Mouse (Mus musculus) c-Kit-negative CD71-positive TER-119-positive erythroid progenitor cells, embryonic 14.5 days (primary cell): ENCODE data around the gene Mgp.

Experiments
- DNase-seq: peaks from one replicate; pipeline ENCODE4 v3.0.0-alpha.2; 2013; ENCODE audit warnings: low read depth, low spot score

The Mgp gene

GRCm38 (mm10) chr6:136875670-136876069 lies at the start of gene Mgp:
TSS of gene Mgp (minus strand) at chr6:136875823.
- DNase-seq, result no peak

DNA sequence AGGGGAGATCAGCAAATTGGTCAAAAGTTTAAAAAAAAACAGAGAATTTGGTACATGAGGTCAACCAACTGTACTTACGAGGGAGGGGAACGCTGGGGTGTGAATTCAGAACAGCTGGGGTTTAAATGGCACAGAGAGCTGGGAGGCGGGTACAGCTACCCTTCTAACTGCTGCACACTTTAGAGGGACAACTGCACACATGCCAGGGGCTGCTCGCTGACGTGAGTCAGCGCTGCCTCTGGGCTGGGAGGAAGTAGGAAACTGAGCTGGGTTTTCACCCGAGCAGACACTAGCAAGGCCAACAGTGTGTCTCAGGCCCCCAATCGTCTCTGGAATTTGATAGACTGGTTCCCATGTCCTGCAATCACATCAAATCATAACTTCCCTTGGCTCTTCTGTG lies 49.4 kb upstream of the Mgp start:
- DNase-seq, result no peak

GRCm38 (mm10) chr6:136923532-136923931 lies 47.9 kb upstream of the Mgp start, which contains the start of gene Pde6h:
TSS of gene Pde6h (plus strand) at chr6:136923832.
- DNase-seq, result no peak

DNA sequence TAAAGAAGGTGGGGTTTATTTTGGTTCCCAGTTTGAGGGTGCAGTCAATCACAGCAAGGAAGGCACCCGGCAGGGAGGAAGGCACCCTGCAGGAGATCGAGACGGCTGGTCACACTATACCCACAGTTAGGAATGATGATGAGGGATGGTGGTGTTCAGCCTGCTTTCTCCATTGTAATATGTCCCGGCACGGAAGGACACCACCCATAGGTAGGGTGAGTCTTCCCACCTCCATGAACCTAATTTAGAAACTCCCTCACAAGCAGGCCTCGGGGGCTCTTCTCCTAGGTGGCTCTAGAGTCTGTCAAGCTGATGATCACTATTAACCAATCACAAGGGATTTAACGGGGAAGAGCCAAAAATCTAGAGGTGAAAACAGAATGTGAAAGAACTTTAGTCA lies 47.2 kb upstream of the Mgp start:
- no peak for DNase-seq

- DNase-seq, result no peak
These were observed 46.5 kb upstream of the Mgp start, which contains the start of gene Erp27 for GRCm38 (mm10) chr6:136922080-136922479. TSS of gene Erp27 (minus strand) at chr6:136922180.

DNA sequence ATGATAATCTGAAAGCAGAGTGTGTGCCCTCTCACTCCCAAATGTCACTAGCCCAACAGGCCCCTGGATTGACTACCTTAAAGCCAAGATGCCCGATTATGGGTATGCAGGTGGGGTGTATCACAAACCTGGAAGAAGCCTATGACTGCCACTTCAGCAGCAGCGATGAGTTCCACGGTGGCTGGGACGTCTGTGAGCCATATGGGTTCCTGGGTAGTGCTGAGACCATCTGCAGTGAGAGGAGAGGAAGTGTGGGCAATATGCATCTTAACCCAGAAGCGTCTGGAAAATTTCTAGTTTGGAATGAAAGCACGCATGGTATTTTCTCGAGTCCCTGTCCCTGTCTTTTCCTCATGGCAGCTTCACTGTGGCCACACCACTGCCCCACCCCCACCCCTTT lies 46.0 kb upstream of the Mgp start:
- DNase-seq, result no peak

- no peak for DNase-seq
These were observed 45.0 kb upstream of the Mgp start for GRCm38 (mm10) chr6:136920320-136921257.

- DNase-seq, result no peak
These were observed 42.3 kb upstream of the Mgp start for GRCm38 (mm10) chr6:136917885-136918284.

GRCm38 (mm10) chr6:136915721-136916395 lies 40.2 kb upstream of the Mgp start:
- no peak for DNase-seq

- no peak for DNase-seq
These were observed 38.6 kb upstream of the Mgp start for GRCm38 (mm10) chr6:136914234-136914633.

DNA sequence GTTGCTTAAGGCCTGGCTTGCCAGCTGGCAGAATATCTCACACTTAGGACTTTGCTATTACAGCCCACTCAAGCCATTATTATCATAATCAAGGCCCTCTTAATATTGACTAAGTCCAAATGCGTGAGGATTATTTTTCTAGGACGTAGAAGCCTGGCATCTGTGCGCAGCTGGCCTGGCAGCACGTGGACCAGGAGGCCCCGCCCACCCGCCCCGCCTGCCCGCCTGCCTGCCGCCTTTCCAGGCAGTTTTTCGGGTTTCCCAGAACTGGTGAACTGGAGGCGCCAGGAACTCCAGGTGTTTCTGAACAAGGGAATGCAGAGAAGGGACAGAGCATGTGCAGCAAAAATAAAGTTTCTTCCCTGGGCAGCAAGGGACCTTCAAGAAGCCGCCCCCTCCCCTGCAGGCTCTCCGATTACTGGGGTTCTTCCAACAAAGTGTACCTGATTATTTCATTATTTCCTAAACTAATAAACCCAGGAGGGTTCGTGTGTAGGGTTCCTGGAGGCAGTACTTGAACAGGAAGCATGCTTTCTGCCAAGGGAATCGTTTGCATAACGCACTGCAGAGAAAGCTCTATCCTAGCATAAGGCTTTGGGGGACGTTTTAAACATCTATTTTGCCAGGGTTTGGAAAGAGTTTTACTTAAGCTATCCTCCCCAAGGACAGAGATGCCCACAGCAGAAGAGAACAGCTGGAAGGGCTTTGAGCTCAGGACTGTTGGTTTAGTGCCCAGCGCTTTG lies 37.9 kb upstream of the Mgp start:
- no peak for DNase-seq

DNA sequence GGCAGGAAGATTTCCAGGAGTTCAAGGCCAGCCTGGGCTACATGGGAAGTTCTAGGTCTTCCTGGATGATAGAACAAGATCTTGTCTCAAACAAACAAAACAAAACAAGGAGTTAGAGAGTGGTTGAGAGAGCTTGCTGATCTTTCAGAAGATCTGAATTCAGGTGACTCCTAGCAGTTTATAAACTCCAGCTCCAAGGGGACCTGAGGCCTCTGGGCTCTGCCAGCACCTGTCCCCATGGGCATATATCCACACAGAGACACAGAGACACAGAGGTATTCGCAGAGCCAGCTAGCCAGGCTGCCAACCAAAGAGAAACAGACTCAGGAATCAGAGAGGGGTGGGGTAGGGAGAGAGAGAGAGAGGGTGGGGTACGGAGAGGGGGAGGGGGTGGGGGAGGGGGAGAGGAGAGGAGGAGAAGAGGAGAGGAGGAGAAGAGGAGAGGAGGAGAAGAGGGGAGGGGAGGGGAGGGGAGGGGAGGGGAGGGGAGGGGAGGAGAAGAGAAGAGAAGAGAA lies 37.2 kb upstream of the Mgp start:
- no peak for DNase-seq

DNA sequence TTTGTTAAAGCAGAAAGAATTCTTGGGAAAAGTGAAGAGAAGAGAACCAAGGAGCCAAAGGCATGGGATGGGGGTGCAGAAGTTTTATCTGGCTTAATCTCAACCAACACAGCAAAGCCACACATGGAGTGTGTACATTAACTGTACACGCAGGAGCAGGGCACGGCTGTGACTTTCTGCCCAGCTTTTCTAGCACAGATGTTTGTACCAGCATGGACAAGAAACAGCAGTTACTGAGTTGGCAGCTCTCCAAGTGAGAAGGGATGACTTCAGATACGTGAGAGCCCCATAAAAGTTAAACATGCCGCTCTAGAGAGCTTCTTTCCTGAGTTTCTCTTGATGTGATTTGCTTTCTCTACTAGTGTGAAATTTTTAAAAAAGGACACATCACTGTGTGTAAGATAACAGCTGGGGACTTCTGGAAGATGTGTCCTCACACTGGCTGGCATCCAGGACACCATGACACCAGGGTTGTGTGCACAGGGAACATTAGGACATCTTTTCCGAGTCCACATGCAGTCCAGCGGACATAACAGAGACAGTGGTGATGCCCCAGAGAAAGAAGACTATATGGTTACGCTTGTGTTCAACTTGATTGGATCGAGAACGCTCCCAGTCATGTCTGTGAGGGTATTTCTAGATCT lies 34.7 kb upstream of the Mgp start:
- DNase-seq, result no peak

DNA sequence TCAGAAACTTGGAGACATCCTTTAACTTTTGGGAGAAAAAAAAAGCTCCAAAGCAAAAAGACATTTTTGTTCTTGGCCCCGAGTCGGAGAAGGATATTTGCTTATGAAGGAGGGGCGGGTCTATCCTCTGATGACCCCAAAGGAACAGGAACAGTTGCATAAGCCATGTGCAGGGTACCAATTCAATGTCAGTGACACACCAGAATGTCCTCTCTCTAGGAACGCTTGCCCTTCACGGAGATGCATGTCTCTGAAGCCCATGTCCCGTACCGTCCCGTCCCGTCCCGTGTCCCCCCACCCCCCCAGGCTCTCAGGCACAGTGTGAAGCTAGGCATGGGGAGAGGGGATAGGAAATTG lies 31.3 kb upstream of the Mgp start:
- no peak for DNase-seq

DNA sequence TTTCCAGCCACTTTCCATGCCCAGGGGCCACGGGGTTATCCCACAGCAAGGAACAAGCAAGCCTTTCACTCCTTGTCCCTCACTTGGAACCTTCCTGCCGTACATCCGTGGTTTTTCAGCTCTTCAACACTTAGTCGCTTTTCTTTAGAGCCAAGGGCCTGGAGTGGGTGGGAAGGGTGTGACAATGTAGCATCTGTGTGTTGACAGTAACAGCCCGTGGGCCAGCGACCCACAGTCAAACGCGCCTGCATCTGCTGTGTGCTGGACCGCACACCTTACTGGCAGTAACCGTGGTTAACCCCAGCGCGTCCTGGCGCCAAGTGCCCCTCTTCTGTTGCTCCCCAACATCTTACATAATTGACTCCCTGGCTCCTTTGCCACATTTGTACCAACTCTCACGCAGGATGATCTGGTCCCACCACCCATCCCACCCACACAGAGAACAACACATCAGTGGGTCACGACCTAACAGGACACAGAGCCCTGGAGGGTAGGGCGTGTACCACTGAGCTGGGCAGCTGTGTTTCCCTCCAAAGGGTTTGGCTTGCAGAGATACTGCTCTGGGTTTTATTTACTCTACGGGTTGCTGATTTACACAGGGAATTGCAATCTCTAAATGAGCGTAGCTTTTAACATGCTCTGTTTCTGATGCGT lies 30.8 kb upstream of the Mgp start:
- no peak for DNase-seq

DNA sequence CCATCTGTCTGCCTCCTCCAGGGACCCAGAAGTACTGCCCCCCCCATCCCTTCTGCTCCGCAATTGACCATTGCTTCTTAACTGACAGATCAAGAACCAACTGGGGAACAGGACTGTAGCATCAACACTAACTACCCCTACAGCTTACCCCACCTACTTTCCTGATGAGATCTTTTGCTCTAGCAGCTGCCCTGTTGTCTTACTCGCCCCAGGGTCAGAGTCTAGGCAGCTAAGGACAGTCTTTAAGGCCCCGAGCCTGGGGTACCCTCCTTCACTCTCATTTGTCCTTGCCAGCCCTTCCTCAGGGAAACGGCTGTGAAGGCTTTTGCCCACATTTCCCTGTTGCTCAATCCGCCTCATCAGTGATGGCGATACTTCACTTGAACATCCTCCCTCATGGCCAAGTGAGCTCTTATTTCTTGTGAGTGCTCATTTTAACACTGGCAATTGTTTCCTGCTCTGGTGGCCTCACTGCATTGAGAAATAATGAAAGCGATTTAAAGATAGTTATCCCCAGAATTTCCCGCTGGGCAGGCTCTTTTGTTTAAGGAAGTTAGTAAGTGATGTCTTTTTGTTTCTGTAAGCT lies 28.4 kb upstream of the Mgp start:
- DNase-seq, result no peak

DNA sequence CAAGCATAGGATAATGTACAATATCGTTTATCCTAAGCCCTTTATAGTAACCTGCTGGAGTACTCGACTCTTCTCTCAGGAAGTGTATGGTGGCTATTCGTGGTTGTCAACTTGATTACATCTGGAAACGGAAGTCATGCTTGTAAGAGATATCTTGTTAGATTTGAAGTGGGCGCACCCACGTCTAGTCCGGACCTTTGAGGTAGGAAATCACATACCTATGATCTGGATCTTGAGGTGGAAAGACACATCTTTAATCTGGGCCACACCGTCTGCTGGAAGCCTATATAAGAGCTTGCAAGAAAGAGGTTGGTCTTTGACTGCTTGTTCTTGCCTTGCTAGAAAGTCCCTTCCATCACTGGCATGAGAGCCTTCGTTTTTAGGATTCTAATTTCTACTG lies 26.9 kb upstream of the Mgp start:
- no peak for DNase-seq

GRCm38 (mm10) chr6:136901010-136901409 lies 25.4 kb upstream of the Mgp start:
- DNase-seq, result no peak

DNA sequence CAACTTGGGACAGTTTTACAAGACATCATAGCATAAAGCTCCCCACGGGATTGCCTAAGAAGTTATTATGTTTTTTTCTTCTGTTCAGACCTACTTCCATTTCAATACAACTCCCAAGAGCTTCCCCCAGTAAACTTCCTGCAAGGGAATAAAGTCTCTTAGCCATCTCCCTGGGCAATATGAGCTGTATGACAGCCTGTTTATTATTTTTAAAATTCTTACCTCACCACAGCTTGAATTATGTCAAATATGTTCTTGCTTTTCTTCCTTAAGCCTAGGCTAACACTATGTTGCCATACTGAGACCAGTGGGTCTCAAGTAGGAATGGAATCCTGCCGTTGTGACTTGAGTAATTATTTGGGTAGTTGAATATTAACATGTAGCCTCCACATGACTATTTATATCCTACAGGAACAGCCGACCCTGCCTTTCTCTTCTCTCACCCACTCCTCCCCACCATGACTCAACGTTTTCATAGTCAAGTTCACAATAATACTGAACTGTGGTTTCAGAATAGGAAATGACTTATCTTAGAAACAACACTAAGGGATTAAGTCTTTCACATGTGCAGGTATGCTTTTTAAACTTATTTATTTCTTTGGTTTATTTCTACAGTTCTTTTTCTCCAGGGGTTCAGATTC lies 24.9 kb upstream of the Mgp start:
- DNase-seq, result no peak

- no peak for DNase-seq
These were observed 23.3 kb upstream of the Mgp start for GRCm38 (mm10) chr6:136898954-136899353.
